Mouse (Mus musculus): ENCODE data around the gene Wfdc17.

GRCm38 (mm10) chr11:83709683-83710082, 5.9 kb downstream of the Wfdc17 start:
- no peak for TF ChIP-seq ZC3H11A (IDR thresholded peaks at IDR 0.05; ENCODE audit: borderline replicate concordance, low read depth, low read length)
- TF ChIP-seq ZNF384 (IDR thresholded peaks at IDR 0.05; ENCODE audit: low read depth, low read length), result no peak
